Mouse (Mus musculus) urinary bladder, postnatal 36 days (tissue): ENCODE measurements around the gene Tmem30a.

ENCODE experiments used
- DNase-seq, 2 experiments: peaks; one replicate each; pipeline ENCODE4 v3.0.0; 2022; ENCODE audit warnings: low spot score in 2 of 2, mixed read lengths in 1 of 2

The Tmem30a gene

DNA sequence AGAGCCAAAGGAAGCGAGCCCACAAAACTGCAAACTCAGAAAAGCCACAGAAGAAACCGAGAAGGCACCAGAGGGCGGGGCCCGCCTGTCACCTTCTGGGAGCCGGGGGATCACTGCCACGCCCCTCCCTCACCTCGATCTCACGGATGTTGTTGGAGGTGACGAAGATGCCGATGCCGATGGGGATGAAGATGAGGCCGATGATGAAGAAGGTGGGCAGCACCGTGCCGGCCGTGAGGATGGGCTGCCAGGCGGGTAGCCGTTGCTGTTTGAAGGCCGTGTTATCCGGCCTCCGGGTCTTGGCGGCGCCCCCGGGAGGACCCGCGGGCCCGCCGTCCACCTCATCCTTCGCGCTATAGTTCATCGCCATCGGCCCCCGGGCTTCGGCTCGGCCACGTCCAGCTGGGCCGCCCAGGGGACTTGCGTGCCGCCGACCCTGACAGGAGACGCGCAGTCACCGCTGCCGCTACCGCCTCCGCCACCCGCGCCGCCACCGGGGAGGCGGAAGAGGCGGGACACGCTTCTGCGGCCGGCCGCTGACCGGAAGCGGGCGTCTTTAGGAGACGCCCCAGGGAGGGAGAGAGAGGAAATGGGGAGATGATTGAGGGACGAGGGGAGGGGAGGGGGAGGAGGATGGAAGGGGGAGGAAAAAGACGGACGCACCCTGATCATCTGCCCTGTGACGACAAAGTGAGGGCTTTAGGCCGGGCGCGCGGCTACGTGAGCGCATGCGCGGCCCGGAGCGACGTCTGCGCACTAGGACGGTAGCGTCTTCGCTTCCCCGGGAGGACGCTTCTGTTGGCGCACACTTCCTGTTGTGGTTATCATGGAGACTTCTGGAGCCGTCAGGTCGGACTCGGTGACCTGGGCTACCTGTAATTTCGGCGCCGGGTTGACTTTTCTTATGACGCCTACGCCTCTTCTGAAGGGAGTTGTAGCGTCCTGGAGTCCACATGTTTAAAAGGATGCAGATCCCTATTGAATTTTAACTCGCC lies at the start of gene Tmem30a:
Gene Tmem30a, minus strand, starts transcription at position 667 of the 995 bp plus-strand sequence.
- DNase-seq, result peak; percentile 87 to 94

DNA sequence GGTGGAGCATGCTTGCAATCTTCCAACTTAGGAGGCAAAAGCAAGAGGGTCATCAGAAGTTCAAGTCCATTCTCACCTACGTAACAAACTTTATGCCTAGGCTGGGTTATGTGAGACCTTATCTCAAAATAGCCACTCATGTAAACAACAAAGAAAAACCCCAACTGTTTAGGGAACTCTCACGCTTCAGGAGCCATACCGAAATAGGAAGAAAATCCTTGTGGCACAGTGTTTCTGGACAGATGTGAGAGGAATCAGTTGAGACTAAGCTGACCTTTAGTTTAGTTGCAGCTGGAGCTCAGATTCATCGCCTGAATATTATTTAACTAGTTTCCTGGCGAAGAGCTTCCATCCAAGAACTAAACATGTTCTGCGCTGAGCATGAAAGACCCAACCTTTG lies 49.3 kb upstream of the Tmem30a start:
- DNase-seq, result no peak

GRCm38 (mm10) chr9:79842028-79842427 lies 48.7 kb upstream of the Tmem30a start:
- no peak for DNase-seq

DNA sequence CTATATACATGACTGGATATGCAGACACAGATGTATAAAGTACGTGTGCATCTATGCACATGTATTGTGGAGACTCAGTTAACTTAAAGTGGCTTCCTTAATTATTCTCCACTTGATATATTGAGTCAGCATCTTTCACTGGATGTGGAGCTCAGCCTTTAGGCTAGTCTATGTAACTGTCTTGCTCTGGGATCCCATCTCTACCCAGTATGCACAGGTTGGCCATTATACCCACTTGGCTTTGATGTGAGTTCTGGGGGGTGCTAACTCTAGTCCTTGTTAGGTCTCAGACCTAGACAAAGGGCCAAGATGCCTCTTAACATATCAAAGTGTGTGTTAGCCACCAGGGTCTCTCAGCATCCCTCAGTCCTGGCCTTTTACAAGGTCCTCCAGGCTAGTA lies 38.0 kb upstream of the Tmem30a start:
- DNase-seq, result no peak

DNA sequence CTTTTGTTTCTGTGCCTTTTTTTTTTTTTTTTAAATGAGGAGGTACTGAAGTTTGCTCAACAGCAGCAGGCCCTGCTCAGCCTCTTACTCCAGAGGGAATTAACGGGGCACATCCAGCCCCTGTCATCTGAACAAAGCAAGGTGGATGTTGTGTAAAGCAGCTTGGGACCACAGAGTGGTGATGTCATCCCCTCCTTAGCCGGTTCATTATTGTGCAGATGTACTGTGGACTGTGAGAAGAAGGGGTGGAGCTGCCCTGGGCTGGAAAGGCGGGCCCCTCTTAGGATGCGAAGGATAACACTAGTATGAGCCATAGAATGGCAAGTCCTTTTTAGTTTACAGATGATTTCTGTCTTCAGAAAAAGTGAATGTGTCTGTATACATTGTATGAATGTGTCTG lies 37.6 kb upstream of the Tmem30a start:
- DNase-seq, result no peak

- DNase-seq, result peak; percentile 28 to 31
Observed at GRCm38 (mm10) chr9:79829842-79830800, 36.8 kb upstream of the Tmem30a start.

GRCm38 (mm10) chr9:79827072-79827471 lies 33.8 kb upstream of the Tmem30a start:
- no peak for DNase-seq

DNA sequence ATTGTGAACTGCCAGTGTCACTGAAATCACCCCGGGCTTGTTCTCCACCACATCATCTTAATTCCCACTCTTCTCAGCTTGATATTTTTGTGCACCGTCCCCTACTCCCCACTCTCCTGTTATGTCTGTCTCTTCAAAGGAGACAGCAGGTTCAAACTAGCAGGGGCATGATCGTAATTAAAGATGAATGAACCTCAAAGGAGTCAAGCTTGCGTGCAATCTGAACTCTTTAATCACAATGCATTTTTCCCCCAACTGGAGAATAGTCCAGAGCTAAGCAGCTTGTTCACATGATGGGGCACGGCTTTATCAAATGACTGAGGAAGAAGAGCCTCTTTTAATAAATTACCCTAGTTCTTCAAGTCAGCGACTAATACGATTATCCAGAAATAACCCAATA lies 32.2 kb upstream of the Tmem30a start:
- no peak for DNase-seq

GRCm38 (mm10) chr9:79823856-79824255 lies 30.5 kb upstream of the Tmem30a start:
- DNase-seq, result no peak

GRCm38 (mm10) chr9:79823438-79823837 lies 30.1 kb upstream of the Tmem30a start:
- no peak for DNase-seq

DNA sequence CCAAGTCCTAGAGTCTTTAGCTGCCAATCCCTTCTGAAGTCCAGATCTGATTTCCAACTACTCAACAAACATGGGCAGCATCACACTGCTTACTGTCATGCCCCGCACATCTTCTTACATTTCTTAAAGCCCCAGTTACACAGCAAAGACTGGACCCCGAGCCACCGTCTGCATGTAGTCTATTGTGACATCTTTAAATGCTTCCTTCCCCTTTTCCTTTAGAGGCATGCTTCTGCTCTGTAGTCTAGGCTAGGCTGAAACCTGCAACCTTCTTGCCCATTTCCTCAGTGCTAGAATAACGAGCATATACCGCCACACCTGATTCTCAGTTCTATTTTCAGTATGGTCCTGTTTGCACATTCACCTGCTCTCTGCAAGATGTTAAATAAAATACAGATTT lies 23.2 kb upstream of the Tmem30a start:
- DNase-seq, result no peak

- no peak for DNase-seq
Observed at GRCm38 (mm10) chr9:79816013-79816412, 22.7 kb upstream of the Tmem30a start.

- DNase-seq, result no peak
Observed at GRCm38 (mm10) chr9:79814592-79814991, 21.3 kb upstream of the Tmem30a start.

- no peak for DNase-seq
Observed at GRCm38 (mm10) chr9:79810969-79811902, 17.9 kb upstream of the Tmem30a start.

GRCm38 (mm10) chr9:79810534-79810933 lies 17.2 kb upstream of the Tmem30a start:
- no peak for DNase-seq

DNA sequence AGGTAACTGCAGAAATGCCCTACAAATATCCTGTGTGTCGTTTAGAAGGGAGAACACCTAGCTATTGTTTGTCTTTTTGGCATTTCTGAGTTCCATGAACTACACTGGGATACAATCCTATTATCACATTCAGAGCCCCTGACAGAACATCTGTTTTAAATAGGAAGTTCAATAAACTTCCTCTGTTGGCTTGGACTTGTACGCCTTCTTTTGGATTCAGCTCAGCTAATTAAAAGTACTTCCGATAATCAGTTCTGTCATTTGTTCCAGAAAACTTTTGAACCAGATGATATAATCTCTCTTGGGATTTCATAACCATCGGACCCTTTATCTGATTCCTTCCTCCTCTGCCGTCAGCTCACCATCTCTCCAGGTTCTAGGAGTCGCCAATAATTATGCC lies 16.1 kb upstream of the Tmem30a start:
- no peak for DNase-seq

GRCm38 (mm10) chr9:79807178-79807577 lies 13.9 kb upstream of the Tmem30a start:
- no peak for DNase-seq

- no peak for DNase-seq
Observed at GRCm38 (mm10) chr9:79806317-79807075, 13.2 kb upstream of the Tmem30a start.

DNA sequence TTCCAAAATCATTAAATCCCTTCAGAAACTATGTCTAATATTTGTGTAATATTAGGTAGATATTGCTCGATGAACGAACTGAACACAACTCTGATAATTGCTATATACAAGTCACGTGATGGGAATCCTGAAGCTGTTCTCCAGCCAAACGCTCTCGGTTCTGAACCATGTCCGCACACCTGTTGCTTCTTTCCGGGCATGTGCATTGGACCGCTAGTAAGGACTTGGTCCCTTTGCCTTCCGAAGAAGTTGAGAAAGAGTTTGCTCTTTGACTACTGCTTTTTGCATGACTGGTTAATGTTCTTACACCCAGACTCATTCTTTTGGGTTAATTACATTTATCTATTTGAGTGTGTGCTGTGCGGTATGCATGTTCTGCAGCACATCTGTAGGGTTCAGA lies 12.1 kb upstream of the Tmem30a start:
- DNase-seq, result no peak

GRCm38 (mm10) chr9:79796461-79797135 lies 3.3 kb upstream of the Tmem30a start:
- no peak for DNase-seq
